Mouse (Mus musculus) inflammation-experienced regulatory T-cells (primary cell): ENCODE measurements around the gene Klhdc4. TPM values are rescaled to one million over a fixed set of nuclear protein-coding genes. Genes with fewer than 3 reads are reported as not detected.

Experiments used
- polyA plus RNA-seq, 2 experiments: library from polyadenylated mRNA; unstranded; fragments of 100-300 nt; shearing (Covaris generic); gene quantifications; one replicate each; pipeline ENCODE4 v1.2.1; 2017

The Klhdc4 gene
- polyA plus RNA-seq = 10 to 100 TPM; 38.8 to 39.7 TPM

GRCm38 (mm10) chr8:121829048-121829776 lies at the start of gene Klhdc4:
TSS of gene Klhdc4 (minus strand) at chr8:121829569.

Other genes starting within 250 kb of the Klhdc4 start
- gene Map1lc3b, start 239.2 kb downstream of the Klhdc4 start, polyA plus RNA-seq = 100 to 1,000 TPM; 231 to 284 TPM
- 1 to 10 TPM in 1 of 2 experiments, under 1 TPM in 1; 0.19 to 2.8 TPM for gene Zcchc14, start 176.7 kb downstream of the Klhdc4 start, polyA plus RNA-seq
- under 1 TPM; 0.33 to 0.67 TPM for gene Jph3, start 99.9 kb downstream of the Klhdc4 start, polyA plus RNA-seq
- 10 to 100 TPM; 20.3 to 22.8 TPM for gene Slc7a5, start 78.1 kb upstream of the Klhdc4 start, polyA plus RNA-seq
- 1 to 10 TPM in 1 of 2 experiments, under 1 TPM in 1; 0.14 to 1.6 TPM for gene Car5a, start 115.3 kb upstream of the Klhdc4 start, polyA plus RNA-seq
- 10 to 100 TPM; 49.9 to 50.7 TPM for gene Banp, start 120.2 kb upstream of the Klhdc4 start, polyA plus RNA-seq